Mouse (Mus musculus): ENCODE results near the gene Fancm.

Gene Fancm

DNA sequence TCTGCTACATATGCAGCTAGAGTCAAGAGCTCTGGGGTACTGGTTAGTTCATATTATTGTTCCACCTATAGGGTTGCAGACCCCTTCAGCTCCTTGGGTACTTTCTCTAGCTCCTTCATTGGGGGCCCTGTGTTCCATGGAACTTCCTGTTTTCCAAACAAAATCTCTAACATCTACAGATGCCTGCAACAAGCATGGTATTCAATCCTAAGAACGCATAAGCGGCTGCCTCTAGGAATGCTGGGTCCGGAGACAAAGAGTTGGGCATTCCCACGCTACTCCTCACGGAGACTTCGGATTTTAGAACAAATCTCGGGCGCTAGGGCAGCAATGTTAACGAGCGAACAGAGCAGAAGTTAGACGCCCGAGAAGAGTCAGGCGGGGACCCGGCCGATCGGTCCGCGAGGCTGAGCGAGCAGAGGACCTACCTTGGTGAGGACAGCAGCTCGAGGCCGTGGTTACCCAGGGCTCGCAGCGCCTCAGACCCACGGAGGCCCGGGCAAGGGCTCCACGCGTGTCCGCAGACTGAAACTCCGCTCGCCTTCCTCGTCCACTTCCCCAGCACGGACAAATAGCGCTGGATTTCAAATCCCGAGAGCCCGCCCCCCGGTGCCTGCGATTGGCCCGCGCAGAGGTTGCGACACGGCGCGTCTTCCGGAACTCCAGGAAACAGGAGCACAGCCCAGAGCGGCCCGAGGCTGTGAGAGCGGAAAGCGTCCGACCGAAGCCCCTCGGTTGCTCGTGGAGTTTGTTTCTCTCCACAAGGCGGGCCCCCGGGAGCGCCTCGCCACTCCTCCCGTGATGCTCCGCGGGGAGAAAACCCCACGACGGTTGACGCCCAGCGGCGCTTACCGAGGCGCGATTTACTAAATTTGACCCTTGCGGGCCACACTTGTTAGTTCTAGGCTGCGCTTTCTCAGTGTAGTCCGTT, 96.9 kb downstream of the Fancm start, which contains the start of gene Mis18bp1:
TSS of gene Mis18bp1 (minus strand) at position 584 of the 931 bp plus-strand sequence.
- under 1% methylated on average over 70 of the region's 70 CpGs for WGBS

GRCm38 (mm10) chr12:65172959-65173358, 97.6 kb downstream of the Fancm start:
- 25% methylated on average over 8 of the region's 8 CpGs for WGBS

DNA sequence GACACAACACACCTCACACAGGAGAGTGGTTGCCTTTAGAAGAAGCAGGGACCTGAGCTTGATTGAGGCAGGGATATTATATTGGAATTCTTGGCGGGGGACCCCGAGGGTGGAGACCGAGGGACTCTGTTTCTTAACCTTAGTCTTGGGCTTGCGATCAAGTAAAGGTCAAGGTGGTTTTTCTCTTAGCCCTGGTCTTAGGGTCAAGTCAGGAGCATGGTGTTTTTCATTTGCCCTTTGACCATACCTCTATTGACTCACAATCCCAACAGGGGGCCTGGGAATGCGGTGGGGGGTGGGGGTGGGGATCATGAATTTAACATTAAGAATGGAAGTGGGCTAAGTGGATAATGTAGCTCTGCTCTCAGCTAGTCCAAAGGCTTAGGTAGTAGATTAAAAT, 98.3 kb downstream of the Fancm start:
- WGBS, result 90% methylated on average over 5 of the region's 5 CpGs
